Mouse (Mus musculus) ES-Bruce4 (cell line): ENCODE results near the gene Kcnj15. TPM values are rescaled to one million over a fixed set of nuclear protein-coding genes. Genes with fewer than 3 reads are reported as not detected.

Experiments
- H3K27ac ChIP-seq: 2 replicates; pipeline ENCODE4 v1.5.1; 2012; ENCODE audit warnings: low read length, inconsistent platforms; ENCODE audit not compliant: insufficient read depth
- H3K27me3 ChIP-seq: 2 replicates; pipeline ENCODE4 v1.6.1; 2012; ENCODE audit warnings: mild to moderate bottlenecking, low read length, inconsistent platforms; ENCODE audit not compliant: control insufficient read depth, poor library complexity, insufficient read depth, severe bottlenecking
- H3K36me3 ChIP-seq: 2 replicates; pipeline ENCODE4 v1.6.1; 2012; ENCODE audit warnings: inconsistent platforms, mild to moderate bottlenecking, low read length, moderate library complexity; ENCODE audit not compliant: control insufficient read depth, poor library complexity, insufficient read depth, severe bottlenecking
- H3K4me1 ChIP-seq: one replicate; pipeline ENCODE4 v1.8.1; 2011; ENCODE audit warnings: low read length; ENCODE audit not compliant: control insufficient read depth, insufficient read depth
- H3K4me3 ChIP-seq: 2 replicates; pipeline ENCODE4 v1.5.1; 2011; ENCODE audit warnings: low read depth, mild to moderate bottlenecking, low read length
- H3K9ac ChIP-seq: 2 replicates; pipeline ENCODE4 v1.6.1; 2012; ENCODE audit warnings: low read depth, mild to moderate bottlenecking, inconsistent platforms; ENCODE audit not compliant: poor library complexity, severe bottlenecking
- H3K9me3 ChIP-seq: replicated peaks from 2 replicates; pipeline ENCODE4 v1.6.1; 2012; ENCODE audit warnings: mild to moderate bottlenecking, low read length, inconsistent platforms; ENCODE audit not compliant: control insufficient read depth, poor library complexity, insufficient read depth, severe bottlenecking
- CTCF ChIP-seq: IDR thresholded peaks from one replicate; pipeline ENCODE4 v1.8.1; 2011; ENCODE audit warnings: low read depth, low read length
- EP300 ChIP-seq: IDR thresholded peaks from 2 replicates; pipeline ENCODE4 v1.6.1; 2011; ENCODE audit warnings: low read depth, low read length; ENCODE audit not compliant: insufficient read depth
- POLR2A ChIP-seq: IDR thresholded peaks from one replicate; pipeline ENCODE4 v1.8.1; 2011; ENCODE audit warnings: low read length; ENCODE audit not compliant: insufficient read depth
- polyA plus RNA-seq: library from polyadenylated mRNA; stranded (reverse); fragments of >200 nt; gene quantifications from 2 replicates; pipeline ENCODE4 v1.2.4, GENCODE M21; 2011; ENCODE audit warnings: low read depth; ENCODE audit not compliant: missing spikeins, insufficient read depth, insufficient read length

Kcnj15 gene
- polyA plus RNA-seq, 1 experiment, result 0.91 TPM

DNA sequence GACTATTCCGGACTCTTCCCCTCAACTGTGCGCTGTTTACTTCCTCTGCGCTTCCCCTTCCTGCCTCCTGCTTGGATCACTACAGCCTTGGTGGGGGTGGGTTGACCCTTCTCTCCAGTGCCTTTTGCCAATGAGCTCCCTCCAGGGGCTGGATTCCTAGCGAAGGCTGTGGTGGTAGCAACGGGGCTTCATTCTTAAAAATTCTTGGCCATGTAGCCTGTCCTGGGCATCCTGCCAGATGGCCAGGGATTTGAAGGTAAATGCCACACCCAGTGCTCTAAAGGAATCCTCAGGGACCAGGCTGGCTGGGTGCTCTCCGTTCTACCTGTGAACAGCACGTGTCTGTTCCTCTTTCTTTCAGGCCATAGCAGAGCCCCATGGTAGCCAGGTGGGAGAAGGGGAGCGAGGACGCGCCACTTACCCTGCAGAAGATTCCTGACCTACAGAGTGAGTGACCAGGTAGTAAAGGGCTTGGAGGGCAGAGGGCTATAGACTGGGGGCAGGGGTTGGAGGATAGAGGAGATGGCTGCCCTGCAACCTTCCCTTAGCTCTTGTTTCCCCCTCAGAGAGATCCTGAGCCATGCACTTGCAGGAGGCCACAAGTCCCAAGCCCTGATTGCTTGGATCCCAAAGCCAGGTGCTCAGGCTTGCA lies 34.2 kb downstream of the Kcnj15 start:
- Histone ChIP-seq H3K4me1 (no peaks in the 10 kb centered on the region), H3K9me3 (no peaks in the 10 kb centered on the region; the same call in 1 of the 2 replicates), H3K27ac (no peak overlapping the region), H3K27me3 (no peaks in the 10 kb centered on the region), H3K36me3 (no peaks in the 10 kb centered on the region), H3K9ac (no peak overlapping the region), H3K4me3 (no peak overlapping the region)
- no peak for TF ChIP-seq EP300
- no peak for TF ChIP-seq POLR2A
- no peak for TF ChIP-seq CTCF

DNA sequence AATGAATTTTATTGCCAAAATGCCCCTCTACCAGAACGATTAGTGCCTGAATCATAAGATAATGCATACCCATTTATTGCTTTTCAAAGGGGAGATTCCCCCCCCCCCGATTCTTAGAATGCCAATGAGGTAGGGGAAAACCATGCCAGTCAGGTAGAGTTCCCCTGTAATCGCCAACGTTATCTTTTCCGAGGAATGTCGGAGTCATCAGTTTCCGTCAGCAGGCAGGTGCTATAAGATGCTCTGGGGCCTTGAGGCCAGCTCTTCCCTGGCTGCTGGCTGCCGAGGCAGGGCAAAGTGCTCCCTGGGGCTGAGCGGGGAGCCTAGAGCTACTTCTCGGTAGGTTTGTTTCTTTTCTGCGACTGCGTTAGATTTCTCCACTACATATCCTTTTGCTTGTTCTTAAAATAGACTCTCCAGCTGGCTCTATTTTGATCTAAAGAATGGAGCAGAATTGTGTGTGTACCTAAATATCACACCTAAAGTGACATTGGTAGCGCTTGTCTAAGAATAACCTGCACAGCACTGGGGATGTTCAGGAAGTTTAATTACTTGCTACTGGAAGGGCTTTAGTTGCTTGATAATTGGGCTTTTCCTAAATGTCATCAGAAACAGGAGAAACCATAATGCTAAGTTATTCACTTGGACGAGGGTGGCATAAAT lies 35.6 kb downstream of the Kcnj15 start:
- no peaks in the 10 kb centered on the region for H3K27me3 ChIP-seq
- H3K27ac ChIP-seq, result no peak overlapping the region
- no peaks in the 10 kb centered on the region for H3K4me1 ChIP-seq
- H3K9me3 ChIP-seq, result no peaks in the 10 kb centered on the region; the same call in 1 of the 2 replicates
- no peak overlapping the region for H3K4me3 ChIP-seq
- H3K36me3 ChIP-seq, result no peaks in the 10 kb centered on the region
- TF ChIP-seq POLR2A, result no peak
- TF ChIP-seq CTCF, result no peak
- TF ChIP-seq EP300, result no peak
- H3K9ac ChIP-seq, result no peak overlapping the region

DNA sequence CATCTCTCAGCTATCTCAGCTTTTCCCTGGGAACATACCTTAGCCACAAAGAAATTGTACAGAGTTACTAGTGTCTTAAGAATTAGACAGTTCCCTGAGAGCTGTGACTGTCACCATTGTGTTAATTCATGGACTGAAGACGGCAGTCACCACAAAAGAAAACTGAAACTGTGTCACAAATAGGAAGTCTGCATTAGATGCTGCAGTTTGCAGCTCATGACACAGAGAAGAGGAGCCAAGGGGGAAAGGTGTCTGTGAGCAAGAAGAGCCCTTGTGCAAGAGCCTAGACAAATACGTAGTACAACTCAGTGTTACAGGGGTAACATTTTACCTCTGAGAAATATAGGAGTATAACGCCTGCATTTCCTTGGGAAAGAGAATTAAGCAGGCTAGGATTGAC lies 40.3 kb downstream of the Kcnj15 start:
- Histone ChIP-seq H3K9ac (no peak overlapping the region), H3K4me1 (no peaks in the 10 kb centered on the region), H3K27me3 (no peaks in the 10 kb centered on the region), H3K4me3 (no peak overlapping the region), H3K36me3 (no peaks in the 10 kb centered on the region), H3K9me3 (no peaks in the 10 kb centered on the region), H3K27ac (no peak overlapping the region)
- no peak for TF ChIP-seq EP300
- no peak for TF ChIP-seq POLR2A
- TF ChIP-seq CTCF, result no peak

DNA sequence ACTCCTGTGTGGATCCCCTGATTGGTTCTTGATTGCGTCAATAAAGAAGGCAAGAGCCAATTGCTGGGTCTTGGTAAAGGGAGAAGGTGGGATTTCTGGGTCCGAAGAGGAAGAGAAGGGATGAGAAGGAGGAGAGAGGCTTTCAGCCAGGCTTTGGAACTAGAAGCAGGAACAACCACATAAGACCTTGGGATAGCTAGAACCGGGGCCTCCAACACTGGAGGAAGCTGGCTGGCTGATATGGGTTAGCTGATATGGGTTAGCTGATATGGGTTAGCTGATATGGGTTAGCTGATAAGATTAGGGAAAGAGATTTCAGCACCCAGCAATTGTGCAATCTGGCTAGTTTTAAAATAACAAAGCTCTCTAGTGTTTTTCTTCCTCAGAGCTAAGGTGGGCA lies 44.3 kb downstream of the Kcnj15 start:
- Histone ChIP-seq H3K36me3 (no peaks in the 10 kb centered on the region), H3K4me1 (no peaks in the 10 kb centered on the region), H3K9me3 (no peaks in the 10 kb centered on the region), H3K27me3 (no peaks in the 10 kb centered on the region), H3K9ac (no peak overlapping the region), H3K4me3 (no peak overlapping the region), H3K27ac (no peak overlapping the region)
- TF ChIP-seq EP300, result no peak
- no peak for TF ChIP-seq POLR2A
- no peak for TF ChIP-seq CTCF

DNA sequence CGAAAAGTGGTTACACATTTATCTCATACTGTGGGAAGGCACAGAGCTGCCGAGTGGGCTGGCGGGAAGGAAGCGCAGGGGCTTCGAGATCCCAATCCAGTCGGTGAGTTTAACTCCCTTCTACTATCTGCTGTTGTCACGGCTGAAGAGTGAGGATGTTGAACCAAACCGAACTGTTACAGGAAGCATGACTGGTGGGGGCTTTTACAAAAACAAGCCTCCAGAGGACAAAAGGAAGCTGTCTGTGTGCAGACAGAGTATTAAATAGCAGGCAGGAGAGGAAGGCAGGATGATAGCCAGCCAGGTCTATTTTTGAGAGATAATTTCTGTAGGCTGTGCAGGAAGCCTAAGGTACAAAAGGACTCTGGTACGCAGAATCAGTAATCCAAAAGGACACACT lies 46.3 kb downstream of the Kcnj15 start:
- no peak overlapping the region for H3K4me3 ChIP-seq
- H3K27me3 ChIP-seq, result no peaks in the 10 kb centered on the region
- H3K36me3 ChIP-seq, result no peaks in the 10 kb centered on the region
- no peaks in the 10 kb centered on the region for H3K9me3 ChIP-seq
- no peak for TF ChIP-seq POLR2A
- no peak for TF ChIP-seq CTCF
- TF ChIP-seq EP300, result no peak
- H3K9ac ChIP-seq, result no peak overlapping the region
- no peak overlapping the region for H3K27ac ChIP-seq
- H3K4me1 ChIP-seq, result no peaks in the 10 kb centered on the region

DNA sequence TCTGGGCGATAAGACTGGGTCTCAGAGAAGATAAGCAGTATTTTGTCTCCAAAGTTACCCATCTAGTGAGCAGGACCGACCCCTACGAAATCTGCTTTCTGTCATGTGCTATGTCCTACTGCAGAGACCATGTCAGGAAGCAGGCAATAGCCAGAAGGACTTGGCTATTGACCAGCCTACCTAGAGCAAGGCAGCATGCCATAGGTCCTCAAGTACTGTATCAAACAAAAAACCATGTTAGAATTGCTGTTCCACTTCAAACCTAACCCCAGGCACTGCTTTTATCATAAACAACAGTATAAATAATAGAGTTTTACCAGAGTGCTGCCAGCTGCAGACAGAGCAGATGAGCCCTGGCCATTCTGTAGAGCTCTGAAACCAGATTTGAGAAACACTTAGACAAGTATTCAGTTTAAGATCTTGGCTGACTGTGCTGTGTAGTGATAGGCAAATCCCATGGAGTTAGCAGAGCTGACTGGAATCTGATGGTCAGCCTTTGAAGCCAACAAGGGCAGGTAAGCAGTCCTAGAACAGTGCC lies 50.5 kb downstream of the Kcnj15 start:
- Histone ChIP-seq H3K4me3 (no peak overlapping the region), H3K4me1 (no peaks in the 10 kb centered on the region), H3K9me3 (no peaks in the 10 kb centered on the region), H3K36me3 (no peaks in the 10 kb centered on the region), H3K27ac (no peak overlapping the region), H3K27me3 (no peaks in the 10 kb centered on the region), H3K9ac (no peak overlapping the region)
- TF ChIP-seq CTCF, result no peak
